8 mouse cellular contexts compared by ENCODE assay signal in genomic region chr11:121672990-121673572, GRCm38 (mm10). TPM values are rescaled to one million over a fixed set of nuclear protein-coding genes. Genes with fewer than 3 reads are reported as not detected.
A peak's percentile ranks its signal among the peaks of the same experiment; 100 is the strongest.
DNase-seq lines count a peak whose midpoint lies in the region; ATAC-seq lines count a peak whose summit lies in the region.

B3gntl1 (minus strand) TSS chr11:121673153.

- ATAC-seq in megakaryocyte progenitor cell, adult 5-6 weeks (replicated peaks; ENCODE audit: poor library complexity) = peak; percentile 96

- DNase-seq in adipocyte (ENCODE audit: low spot score) = peak; percentile 99
- peak; percentile 100 for DNase-seq in embryo, embryonic 10 days (ENCODE audit: low spot score)
- DNase-seq in gastrocnemius, postnatal 10 days = peak; percentile 98
- DNase-seq in induced T-regulatory cell, adult 2 months (ENCODE audit: low read depth) = peak; percentile 100
- DNase-seq in left cerebral cortex, adult 9 months (ENCODE audit: low spot score in 2 of 2) = peak; percentile 99 to 100
- DNase-seq in right cerebral cortex, postnatal 14 days = peak; percentile 98
- DNase-seq in urinary bladder, postnatal 36 days (ENCODE audit: low spot score in 2 of 2) = peak; percentile 99

RNA-seq across cellular contexts. Expression of gene B3gntl1, which starts in this region (rescaled TPM):
- total RNA-seq in gastrocnemius, postnatal 10 days (2021) = 1 to 10 TPM; 3.2 to 4.5 TPM
- 3.2 and 6.6 TPM in 2 replicates for total RNA-seq in megakaryocyte progenitor cell, adult 5-6 weeks (2015)
- 8.0 and 8.6 TPM in 2 replicates for total RNA-seq in megakaryocyte progenitor cell, adult 5-6 weeks (2017)

Comparison
In these comparisons a context has a peak if more than half of its experiments do, and no peak if none do; other contexts are left out.
1. Peak in every context shown above with its lines: DNase-seq and ATAC-seq.